16 mouse cellular contexts compared by ENCODE assay signal in genomic region chr17:78608716-78609115, GRCm38 (mm10).
"Had no signal": no experiment of that assay in that cellular context is flagged by ENCODE, and none has a peak within 500 bp of the region (broad histone marks: within the 10 kb centered on the region; RNA-seq: fewer than 3 reads in every experiment).

No protein-coding gene starts in this region.

- H3K9ac ChIP-seq: kidney, embryonic 15.5 days; limb, embryonic 12.5 days; limb, embryonic 15.5 days; liver, embryonic 14.5 days; liver, postnatal 0 days; lung, embryonic 14.5 days had no signal

- H3K27ac ChIP-seq: kidney, embryonic 15.5 days; left cerebral cortex, adult 2 months; limb, embryonic 12.5 days; limb, embryonic 15.5 days; liver, embryonic 14.5 days; macrophage had no signal

- H3K36me3 ChIP-seq: kidney, embryonic 15.5 days; limb, embryonic 12.5 days; limb, embryonic 15.5 days had no signal

- H3K4me2 ChIP-seq: kidney, embryonic 15.5 days; limb, embryonic 12.5 days; limb, embryonic 15.5 days; liver, embryonic 11.5 days; lung, embryonic 14.5 days had no signal

- H3K9me3 ChIP-seq: kidney, embryonic 15.5 days; limb, embryonic 12.5 days; limb, embryonic 15.5 days had no signal

- H3K27me3 ChIP-seq: limb, embryonic 15.5 days had no signal

- ATAC-seq: liver, postnatal 0 days; lung, postnatal 0 days had no signal

- H3K4me1 ChIP-seq: limb, embryonic 15.5 days had no signal

- H3K4me3 ChIP-seq: kidney, embryonic 15.5 days; left cerebral cortex, adult 2 months; limb, embryonic 12.5 days; limb, embryonic 15.5 days had no signal

- DNase-seq: kidney, postnatal 10 days; layer of hippocampus, adult 9-11 months; liver, postnatal 0 days; lung, embryonic 14.5 days; midbrain, embryonic 14.5 days; thymus, adult 2 months; thymus, postnatal 14 days; thymus, postnatal 4 days had no signal
